Mouse (Mus musculus) cerebellum, adult 9-11 months (tissue): ENCODE results near the gene Lss.

Experiments used
- DNase-seq: peaks from one replicate; pipeline ENCODE4 v3.0.0; 2022

Gene Lss

GRCm38 (mm10) chr10:76531375-76531774 is at the start of gene Lss:
Gene Lss (plus strand): TSS chr10:76531588.
- DNase-seq = peak; percentile 99

DNA sequence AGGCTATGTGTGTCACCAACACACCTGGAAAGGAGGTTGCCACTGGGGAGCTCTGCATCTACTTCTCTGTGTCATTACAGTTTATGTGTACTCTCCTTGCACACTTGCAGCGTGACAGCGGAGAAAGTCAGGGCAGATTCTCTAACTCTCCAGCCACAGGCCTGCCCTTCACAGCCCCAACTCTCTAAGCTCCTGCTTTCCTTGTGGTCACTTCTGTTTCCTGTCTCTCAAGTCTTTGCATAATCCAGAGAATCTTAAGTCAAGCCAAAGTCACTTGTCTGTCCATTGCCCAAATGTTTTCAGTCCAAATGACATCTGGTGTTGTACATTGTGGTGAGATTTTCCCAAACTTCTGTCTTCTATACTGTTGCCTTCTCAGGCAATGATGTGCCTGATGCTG is 45.1 kb upstream of the Lss start:
- DNase-seq = no peak

- no peak for DNase-seq
Observed at GRCm38 (mm10) chr10:76488265-76488664, 43.1 kb upstream of the Lss start.

DNA sequence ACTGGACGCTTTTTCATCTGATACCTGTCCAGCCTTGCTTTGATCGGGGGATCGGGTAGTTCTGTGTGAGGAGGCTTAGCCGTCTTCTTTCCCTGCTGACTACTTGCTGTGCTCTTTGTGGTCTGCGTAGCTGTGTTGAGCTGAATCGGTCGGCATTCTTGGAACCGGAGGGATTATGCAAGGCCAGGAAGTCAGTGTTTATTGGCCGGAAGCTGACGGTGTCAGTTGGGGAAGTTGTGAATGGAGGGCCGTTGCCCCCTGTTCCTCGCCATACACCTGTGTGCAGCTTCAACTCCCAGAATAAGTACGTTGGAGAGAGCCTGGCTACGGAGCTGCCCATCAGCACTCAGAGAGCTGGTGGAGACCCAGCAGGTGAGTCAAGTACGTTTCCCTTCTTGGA is 42.2 kb upstream of the Lss start:
- no peak for DNase-seq

DNA sequence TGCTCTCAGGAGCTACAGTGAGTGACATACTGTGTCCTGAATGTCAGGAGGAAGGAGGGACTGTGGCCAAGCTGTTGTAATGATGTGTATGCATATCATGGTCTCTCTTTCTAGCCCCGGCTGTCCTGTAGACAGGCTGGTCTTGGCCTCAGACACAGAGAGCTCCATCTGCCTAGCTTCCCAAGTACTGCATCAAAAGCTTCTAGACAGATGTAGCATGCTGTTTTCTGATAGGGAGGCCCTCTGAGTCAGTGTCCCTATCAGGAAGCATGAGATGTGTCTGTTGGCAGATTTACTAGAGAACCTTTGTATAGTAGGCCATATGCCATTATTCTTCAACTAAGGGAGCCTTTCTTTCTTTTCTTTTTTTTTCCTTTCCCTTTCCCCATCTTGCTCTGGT is 37.9 kb upstream of the Lss start:
- DNase-seq = no peak

GRCm38 (mm10) chr10:76495501-76495900 is 35.9 kb upstream of the Lss start:
- no peak for DNase-seq

DNA sequence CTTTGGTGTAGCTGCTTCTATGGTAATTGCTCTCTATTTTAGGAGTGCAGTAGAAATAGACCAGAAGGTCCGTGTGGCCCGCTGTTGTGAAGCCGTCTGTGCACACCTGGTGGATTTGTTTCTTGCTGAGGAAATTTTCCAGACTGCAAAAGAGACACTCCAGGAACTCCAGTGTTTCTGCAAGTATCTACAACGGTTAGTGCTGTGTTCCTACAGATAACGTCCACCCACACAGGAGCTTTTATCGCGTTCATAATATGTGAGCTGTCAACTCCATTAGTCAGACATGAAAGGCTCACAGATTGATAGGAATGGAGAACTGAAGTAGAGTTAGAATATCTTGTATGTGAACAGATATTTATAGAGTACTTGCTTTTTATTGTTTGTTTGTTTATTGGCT is 35.0 kb upstream of the Lss start:
- DNase-seq = no peak

- no peak for DNase-seq
Observed at GRCm38 (mm10) chr10:76497522-76497921, 33.9 kb upstream of the Lss start.

DNA sequence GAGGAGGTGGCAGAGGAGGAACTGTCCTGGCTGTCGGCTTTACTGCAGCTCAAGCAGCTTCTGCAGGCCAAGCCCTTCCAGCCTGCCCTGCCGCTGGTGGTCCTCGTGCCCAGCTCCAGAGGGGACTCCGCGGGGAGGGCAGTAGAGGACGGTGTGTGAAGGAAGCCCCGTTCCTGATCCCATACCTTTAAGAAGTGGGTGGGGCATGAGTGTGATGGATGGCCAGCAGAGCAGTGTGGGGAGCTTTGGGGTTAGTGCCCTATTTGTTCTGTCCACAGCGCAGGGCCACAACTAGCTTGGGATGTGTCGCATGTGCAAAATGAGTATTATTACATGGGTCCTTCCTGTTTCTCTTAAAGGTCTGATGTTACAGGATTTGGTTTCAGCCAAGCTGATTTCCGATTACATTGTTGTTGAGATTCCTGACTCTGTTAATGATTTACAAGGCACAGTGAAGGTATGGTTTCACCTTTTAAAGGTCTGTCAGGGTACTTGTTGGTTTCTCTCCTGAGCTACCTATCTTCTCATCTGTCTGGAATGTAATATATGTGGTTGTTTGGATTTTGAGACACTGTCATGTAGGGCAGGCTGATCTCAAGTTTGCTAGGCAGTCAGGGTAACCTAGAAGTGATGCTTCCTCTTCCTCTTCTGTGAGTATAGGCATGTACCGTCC is 27.0 kb upstream of the Lss start:
- DNase-seq = no peak

DNA sequence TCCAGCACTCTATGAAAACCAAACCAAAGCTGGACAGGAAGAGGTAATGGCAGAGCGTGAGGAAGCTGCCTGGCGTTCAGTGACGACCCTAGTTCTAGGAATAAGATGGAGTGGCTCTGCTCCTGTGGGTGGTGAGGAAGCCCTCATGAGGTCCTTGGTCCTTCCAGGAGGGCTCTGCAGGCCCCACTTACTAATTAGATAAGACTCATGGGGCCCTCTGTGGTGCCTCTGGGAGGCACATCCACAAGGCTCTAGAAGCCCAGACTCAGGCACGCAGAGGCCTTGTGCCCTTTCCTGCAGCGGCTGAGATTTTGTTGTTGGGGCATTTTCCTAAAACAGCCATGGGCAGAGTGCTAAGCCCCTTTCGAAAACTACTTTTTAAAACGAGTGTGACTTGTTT is 25.5 kb upstream of the Lss start:
- no peak for DNase-seq

- peak; percentile 20 for DNase-seq
Observed at GRCm38 (mm10) chr10:76512965-76513583, 18.3 kb upstream of the Lss start.

- DNase-seq = no peak
Observed at GRCm38 (mm10) chr10:76530922-76531321, 466 bp upstream of the Lss start.

GRCm38 (mm10) chr10:76531828-76532227 is 440 bp downstream of the Lss start:
- no peak for DNase-seq

DNA sequence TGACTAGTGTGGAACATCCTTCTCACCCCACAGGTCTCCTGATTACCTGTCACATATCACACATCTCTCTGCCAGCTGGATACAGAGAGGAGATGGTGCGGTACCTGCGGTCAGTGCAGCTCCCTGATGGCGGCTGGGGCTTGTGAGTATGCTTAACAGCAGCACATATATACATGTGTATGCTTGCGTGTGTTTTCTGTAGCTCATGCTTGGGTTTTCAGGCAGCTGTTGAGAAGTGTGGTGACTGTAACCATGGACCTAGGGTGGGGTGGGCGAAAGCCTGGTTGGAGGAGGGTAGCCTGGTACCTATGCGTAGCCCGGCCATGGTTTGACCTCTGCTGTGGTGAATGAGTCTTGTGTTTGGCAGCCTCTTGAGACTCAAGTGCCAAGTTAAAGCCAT is 4.1 kb downstream of the Lss start:
- DNase-seq = no peak

GRCm38 (mm10) chr10:76537619-76538018 is 6.2 kb downstream of the Lss start:
- no peak for DNase-seq

DNA sequence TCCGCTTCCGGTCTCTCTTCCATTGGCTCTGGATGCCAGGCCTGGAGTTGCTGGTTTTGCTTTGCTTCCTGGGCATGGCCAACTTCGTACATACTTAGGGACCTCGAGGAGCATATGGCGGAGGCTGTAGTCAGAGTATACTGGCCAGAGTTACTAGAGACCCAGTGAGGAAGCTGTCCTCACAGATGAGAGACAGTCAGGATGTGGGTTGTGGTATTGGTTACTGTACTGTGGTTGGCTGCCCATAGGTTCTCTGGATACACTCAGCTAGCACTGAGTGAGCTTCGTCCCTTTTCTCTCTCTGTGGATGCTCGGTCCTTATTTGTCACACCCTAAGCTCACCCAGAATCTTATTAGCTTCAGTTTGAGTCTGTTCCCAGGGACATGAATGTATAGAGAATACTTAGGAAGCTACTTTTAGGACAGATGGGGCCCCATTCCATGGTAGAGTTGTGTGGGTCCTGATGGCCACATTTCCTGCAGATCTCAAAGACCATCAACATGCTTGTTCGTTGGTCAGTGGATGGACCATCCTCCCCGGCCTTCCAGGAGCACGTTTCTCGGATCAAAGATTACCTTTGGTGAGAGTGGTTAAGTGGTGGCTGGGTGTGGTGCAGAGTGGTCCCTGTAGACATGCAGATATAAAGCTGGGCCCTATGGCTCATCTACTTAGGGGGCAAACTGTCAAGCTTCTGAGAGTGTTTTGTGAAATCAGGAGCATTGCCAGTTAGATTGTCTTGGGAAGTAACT is 10.1 kb downstream of the Lss start:
- no peak for DNase-seq

- DNase-seq = no peak
Observed at GRCm38 (mm10) chr10:76542636-76543375, 11.4 kb downstream of the Lss start.

- DNase-seq = no peak
Observed at GRCm38 (mm10) chr10:76546566-76546965, 15.2 kb downstream of the Lss start.

- DNase-seq = no peak
Observed at GRCm38 (mm10) chr10:76548218-76548617, 16.8 kb downstream of the Lss start.

DNA sequence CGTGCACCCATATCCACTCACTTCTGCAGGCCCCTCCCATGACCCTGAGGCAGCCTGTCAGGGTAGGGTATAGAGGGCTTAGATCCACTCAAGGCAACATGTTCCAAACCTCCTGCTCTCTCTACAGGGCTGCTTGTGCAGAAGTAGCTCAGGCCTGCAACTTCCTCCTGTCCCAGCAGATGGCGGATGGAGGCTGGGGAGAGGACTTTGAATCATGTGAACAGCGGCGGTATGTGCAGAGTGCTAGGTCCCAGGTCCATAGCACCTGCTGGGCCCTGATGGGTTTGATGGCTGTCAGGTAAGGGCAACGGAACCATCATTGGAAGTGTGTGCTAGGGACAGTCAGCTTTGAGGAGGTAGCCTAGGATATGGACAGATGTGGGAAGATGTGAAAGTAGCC is 19.1 kb downstream of the Lss start:
- DNase-seq = no peak

DNA sequence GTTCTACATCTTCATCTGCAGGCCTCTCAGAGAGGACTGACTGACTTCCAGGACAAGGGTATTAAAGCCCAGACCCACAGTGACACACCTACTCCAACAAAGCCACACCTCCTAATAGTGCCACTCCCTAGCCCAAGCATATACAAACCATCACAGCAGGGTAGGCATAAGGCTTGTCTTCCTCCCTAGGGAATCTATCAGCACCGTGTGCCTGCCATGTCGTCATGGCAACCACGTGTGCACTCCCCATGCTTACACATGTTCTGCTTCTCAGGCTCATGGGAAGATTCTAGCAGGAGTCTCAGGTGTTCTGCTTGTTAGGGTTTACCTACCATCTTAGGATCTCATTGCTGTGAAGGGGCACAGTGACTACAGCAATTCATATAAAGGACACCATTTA is 20.2 kb downstream of the Lss start:
- no peak for DNase-seq

DNA sequence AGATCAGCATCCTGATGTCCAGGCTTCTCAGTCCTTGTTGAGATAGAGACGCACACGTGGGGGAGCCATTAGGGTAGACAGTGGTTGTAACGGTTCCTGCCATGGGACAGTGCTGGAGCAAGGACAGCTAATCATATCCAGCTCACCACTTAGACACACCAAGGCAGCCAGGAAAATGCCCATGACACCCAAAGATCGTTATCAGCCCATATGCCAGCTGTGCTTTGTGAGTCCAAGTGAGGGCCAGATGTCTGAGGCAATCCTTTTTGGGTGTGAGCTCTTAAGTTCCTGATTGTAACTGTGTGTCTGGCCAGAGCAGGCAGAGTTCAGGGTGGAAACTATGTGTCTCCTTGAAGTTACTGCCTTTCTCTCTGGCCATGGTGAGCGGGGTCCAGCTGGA is 22.7 kb downstream of the Lss start:
- DNase-seq = no peak

DNA sequence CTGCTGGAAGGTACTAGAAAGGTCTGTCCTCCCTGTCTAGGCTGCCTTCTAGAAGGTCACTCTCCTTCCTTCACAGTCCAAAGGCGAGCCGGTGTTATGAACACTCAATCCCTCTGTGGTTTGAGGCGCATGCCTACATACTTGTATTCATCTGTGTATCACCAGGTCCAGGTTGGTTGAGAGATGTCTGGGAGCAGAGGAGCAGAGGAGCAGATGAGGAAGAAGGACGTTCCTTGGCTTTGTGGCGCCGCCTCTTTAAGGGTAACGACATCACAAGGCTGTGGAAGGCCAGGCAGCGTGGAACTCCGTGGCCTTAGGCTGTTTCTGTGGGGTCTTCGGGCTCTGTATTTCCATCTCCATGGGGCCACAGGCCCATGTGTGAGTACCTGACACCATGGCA is 30.6 kb downstream of the Lss start, which contains the start of gene Spatc1l:
TSS of gene Spatc1l (plus strand) at position 301 of the 400 bp plus-strand sequence.
- DNase-seq = no peak
